9 mouse cellular contexts compared by ENCODE assay signal in genomic region chr13:52880386-52880785, GRCm38 (mm10). TPM values are rescaled to one million over a fixed set of nuclear protein-coding genes. Genes with fewer than 3 reads are reported as not detected.
DNase-seq lines count a peak whose midpoint lies in the region; ATAC-seq and TF ChIP-seq lines count a peak whose summit lies in the region.
"Had no signal": no experiment of that assay in that cellular context is flagged by ENCODE, and none has a peak within 500 bp of the region (broad histone marks: within the 10 kb centered on the region; RNA-seq: fewer than 3 reads in every experiment).

No protein-coding gene starts in this region.

- H3K9me3 ChIP-seq in lung, embryonic 15.5 days: no peaks in the 10 kb centered on the region
- no peaks in the 10 kb centered on the region for H3K9me3 ChIP-seq in hindbrain, embryonic 13.5 days
- H3K9me3 ChIP-seq: neural tube, embryonic 12.5 days had no signal

- no peak for DNase-seq in lung, adult 2 months
- peak; percentile 22 for DNase-seq in gastrocnemius, postnatal 10 days
- DNase-seq in skeletal muscle tissue, adult 2 months (ENCODE audit: low read depth, low spot score): peak; percentile 72
- no peak for DNase-seq in adipocyte (ENCODE audit: low spot score)
- no peak for DNase-seq in left cerebral cortex, adult 8-10 months (ENCODE audit: low spot score in 2 of 2)
- DNase-seq in urinary bladder, postnatal 4 days (ENCODE audit: low spot score in 2 of 2): no peak

- no peak for TF ChIP-seq POLR2A in lung, adult 2 months (IDR thresholded peaks at IDR 0.05; ENCODE audit: borderline replicate concordance, extremely low read depth, low read depth, low read length)

- ATAC-seq in lung, embryonic 15.5 days (ENCODE audit: borderline replicate concordance, extremely low read depth, low FRiP score, low TSS enrichment): peak; percentile 58; the same call in 1 of the 2 replicates
- ATAC-seq in hindbrain, embryonic 13.5 days (ENCODE audit: low FRiP score): peak; percentile 58; the same call in 1 of the 2 replicates

- H3K9ac ChIP-seq in lung, embryonic 15.5 days: no peak overlapping the region
- no peak overlapping the region; the same call in 1 of the 2 replicates for H3K9ac ChIP-seq in hindbrain, embryonic 13.5 days
- H3K9ac ChIP-seq: neural tube, embryonic 12.5 days had no signal

- H3K36me3 ChIP-seq in lung, embryonic 15.5 days: no peaks in the 10 kb centered on the region
- no peaks in the 10 kb centered on the region for H3K36me3 ChIP-seq in hindbrain, embryonic 13.5 days
- H3K36me3 ChIP-seq: neural tube, embryonic 12.5 days had no signal

- H3K4me3 ChIP-seq in lung, embryonic 15.5 days: no peak overlapping the region
- H3K4me3 ChIP-seq in lung, adult 2 months (replicated peaks; ENCODE audit: extremely low read depth, low read depth, low read length): no peak overlapping the region
- H3K4me3 ChIP-seq in hindbrain, embryonic 13.5 days: no peak overlapping the region
- H3K4me3 ChIP-seq: neural tube, embryonic 12.5 days had no signal

- WGBS in lung, embryonic 15.5 days: 39% methylated on average over 5 of the region's 5 CpGs
- 64% methylated on average over 5 of the region's 5 CpGs for WGBS in lung, adult 2 months
- 34% methylated on average over 5 of the region's 5 CpGs for WGBS in hindbrain, embryonic 13.5 days

- H3K27me3 ChIP-seq in lung, embryonic 15.5 days: no peaks in the 10 kb centered on the region
- H3K27me3 ChIP-seq in hindbrain, embryonic 13.5 days: no peaks in the 10 kb centered on the region
- H3K27me3 ChIP-seq: neural tube, embryonic 12.5 days had no signal

- H3K4me1 ChIP-seq in lung, embryonic 15.5 days: 0 out of 2 replicates have a peak, but pooled peaks cover 6% of the 10 kb centered on the region
- H3K4me1 ChIP-seq in lung, adult 2 months (ENCODE audit: control insufficient read depth, insufficient read depth, low read length): no peaks in the 10 kb centered on the region
- H3K4me1 ChIP-seq in hindbrain, embryonic 13.5 days (replicated peaks): peaks cover 50% of the 10 kb centered on the region

- TF ChIP-seq CTCF in lung, adult 2 months (IDR thresholded peaks at IDR 0.05; ENCODE audit: insufficient read depth, low read length): no peak

- H3K4me2 ChIP-seq in lung, embryonic 15.5 days: no peak overlapping the region
- no peak overlapping the region for H3K4me2 ChIP-seq in hindbrain, embryonic 13.5 days
- H3K4me2 ChIP-seq: neural tube, embryonic 12.5 days had no signal

- H3K27ac ChIP-seq in lung, embryonic 15.5 days: 0 out of 2 replicates have a peak overlapping the region, but pooled peaks have one; percentile 17
- peak overlapping the region; percentile 77 for H3K27ac ChIP-seq in hindbrain, embryonic 13.5 days
- H3K27ac ChIP-seq: neural tube, embryonic 12.5 days had no signal

RNA-seq across cellular contexts. Expression of gene Auh, which starts 49.1 kb away (rescaled TPM):
- 38.4 and 45.7 TPM in 2 replicates for polyA plus RNA-seq in lung, embryonic 15.5 days (2015; fragmentation: Nextera tagmentation; extraction: Ambion mirVana)
- 17.7 and 24.9 TPM in 2 replicates for polyA plus RNA-seq in lung, adult 2 months (2012; rRNA removed)
- total RNA-seq in gastrocnemius, postnatal 10 days (2021): 10 to 100 TPM; 47.7 to 50.8 TPM
- 61.8 and 64.6 TPM in 2 replicates for polyA plus RNA-seq in hindbrain, embryonic 13.5 days (2015; fragmentation: Nextera tagmentation; extraction: Ambion mirVana)
- total RNA-seq in left cerebral cortex, adult 8-10 months (2022): 100 to 1,000 TPM in 3 of 4 experiments, 10 to 100 TPM in 1; 94.6 to 109 (median 103) TPM

Comparison
In these comparisons a context has a peak if more than half of its experiments do, and no peak if none do; other contexts are left out.
1. DNase-seq: peak in gastrocnemius, postnatal 10 days (single experiment) and skeletal muscle tissue, adult 2 months (single experiment); none in lung, adult 2 months (single experiment), adipocyte (single experiment), left cerebral cortex, adult 8-10 months (0 of 2) and urinary bladder, postnatal 4 days (0 of 2).